Mouse (Mus musculus): ENCODE results near the gene Lpin3.
A peak's percentile ranks its signal among the peaks of the same experiment; 100 is the strongest.

The Lpin3 gene

DNA sequence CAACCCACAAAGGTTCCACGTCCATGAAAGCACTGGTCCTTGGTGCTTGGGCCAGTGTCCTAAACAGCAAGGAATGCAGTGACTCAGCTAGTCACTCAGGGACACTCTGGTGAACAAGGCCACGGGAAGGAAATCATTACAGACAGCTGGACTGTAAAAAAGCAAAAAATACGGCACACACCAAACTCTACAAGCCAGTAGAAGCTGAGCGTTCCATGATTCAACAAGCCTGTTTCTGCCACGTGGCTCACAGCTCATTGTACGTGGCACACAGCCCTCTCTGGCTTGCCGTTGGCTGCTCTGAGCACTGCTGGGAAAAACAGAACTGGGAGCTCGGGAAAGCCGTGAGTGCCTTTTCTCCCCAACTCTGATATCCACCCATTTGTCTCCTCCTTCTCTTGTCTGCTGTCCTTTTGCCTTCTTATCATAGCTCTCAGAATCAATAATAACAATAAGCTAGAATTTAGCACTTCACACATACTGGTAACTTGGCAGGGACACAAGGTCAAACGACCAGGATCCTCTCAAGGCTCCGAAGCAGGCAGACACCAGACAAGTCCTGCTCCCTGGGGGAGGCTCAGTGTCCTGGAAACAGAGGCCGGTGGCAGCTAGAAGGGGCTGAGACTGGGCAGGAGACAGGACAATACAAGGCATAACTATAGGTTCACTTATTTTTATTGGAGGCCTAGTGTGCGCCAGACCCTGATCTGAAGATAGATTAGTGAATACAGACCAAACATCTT lies at the start of gene Lpin3:
Gene Lpin3 (plus strand): TSS at position 218 of the 743 bp plus-strand sequence.
- peak; percentile 87 to 90 for DNase-seq (ENCODE audit: low spot score in 2 of 2)

DNA sequence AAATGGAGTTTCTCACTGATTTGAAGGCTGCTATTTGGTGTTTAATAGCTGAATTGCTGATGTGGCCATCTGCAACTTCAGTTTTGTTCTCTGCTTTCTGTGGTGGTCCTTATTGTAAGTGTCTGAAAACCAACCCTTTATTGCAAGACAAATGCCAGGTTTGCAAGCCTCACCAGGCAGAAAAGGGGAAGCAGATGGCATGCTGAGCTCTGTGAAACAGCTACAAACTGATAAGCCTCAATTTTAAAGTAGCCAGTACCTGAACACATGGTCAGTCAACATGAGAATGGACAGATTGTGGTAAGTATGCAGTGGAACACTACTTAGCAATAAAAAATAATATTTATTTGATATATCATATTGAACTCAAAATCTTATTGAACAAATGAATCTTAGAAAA lies 39.6 kb upstream of the Lpin3 start:
- DNase-seq (ENCODE audit: low spot score in 2 of 2): no peak

DNA sequence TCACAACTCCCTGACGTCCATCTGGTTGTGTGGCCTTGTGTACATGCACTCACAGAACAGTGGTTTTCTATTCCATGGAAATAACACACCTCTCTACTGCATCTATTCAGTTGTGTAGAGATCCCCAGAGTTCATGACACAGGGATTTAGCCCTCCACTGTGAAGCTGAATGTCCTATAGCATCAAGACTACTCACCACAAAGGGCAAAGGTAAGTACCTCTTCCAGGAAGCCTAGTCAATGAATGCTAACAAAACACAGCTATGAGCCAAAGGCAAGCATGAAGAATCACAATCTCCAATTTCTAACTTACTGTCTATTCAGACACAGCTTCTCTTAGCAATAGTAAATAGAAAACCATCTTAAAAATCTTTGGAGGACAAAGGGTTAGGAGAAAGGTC lies 32.8 kb upstream of the Lpin3 start:
- no peak for DNase-seq (ENCODE audit: low spot score in 2 of 2)

DNA sequence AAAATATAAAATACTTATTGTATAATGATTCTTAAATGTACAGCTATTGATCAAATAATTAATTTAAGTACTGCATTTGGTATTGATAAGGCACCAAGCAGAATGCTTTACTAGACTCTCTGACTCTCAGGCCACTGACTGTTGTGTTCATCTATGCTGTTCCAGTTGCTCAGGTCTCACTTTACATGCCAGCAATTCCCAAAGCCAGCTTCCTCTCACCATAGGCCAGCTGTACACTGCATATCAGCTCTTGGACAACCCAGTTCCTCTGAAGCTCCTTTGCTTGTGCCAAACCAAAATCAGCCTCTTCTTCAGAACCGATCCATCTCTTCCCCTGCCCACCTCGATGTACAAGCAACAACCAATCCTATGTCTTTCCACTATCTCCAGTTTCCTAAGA lies 32.3 kb upstream of the Lpin3 start:
- DNase-seq (ENCODE audit: low spot score in 2 of 2): no peak

DNA sequence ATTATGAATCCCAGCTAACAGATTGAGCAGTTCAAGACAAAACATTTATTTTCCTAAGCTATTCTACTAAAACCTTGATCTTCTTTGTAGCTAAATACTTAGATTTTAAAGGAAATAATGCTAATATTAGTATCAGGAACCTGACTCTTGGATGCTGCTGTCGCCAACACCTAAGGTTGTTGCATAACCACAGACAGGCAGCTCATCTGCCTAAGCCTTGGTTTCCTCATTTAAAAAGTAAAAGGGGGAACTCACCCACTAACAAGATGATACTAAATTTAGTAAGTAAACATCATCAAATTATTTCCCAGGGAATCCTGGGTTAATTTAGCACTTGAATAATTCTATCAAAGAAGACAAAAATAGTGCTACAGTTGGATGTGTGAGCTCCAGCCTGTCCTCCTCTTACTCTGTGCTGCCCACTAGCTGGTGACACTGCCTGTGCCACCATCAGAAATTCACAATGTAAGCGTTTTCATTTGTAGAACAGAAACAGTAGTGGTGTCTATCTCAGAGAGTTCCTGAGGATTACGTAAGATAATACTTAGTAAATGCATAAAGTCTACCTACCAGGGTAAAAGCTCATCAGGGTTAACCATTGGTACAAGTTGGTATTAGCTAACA lies 30.7 kb upstream of the Lpin3 start:
- DNase-seq (ENCODE audit: low spot score in 2 of 2): no peak

DNA sequence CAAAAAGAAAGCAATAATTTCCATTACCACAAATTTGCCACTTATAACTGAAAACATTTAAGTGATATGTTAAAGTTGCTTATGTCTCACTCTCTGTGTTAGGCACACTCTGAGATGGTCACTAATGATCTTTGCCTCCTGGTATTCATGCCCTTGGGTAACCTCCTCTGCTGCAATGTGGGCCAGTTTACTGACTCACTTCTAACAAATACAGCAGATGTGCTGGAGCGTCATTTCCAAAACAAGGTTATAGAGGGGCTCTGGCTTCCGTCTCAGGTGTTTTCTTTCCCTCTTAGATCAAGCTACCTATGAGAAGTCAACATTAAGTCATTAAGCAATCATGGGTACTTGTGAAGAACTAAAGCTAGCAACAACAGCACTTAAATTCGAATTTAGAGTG lies 30.1 kb upstream of the Lpin3 start:
- DNase-seq (ENCODE audit: low spot score in 2 of 2): no peak

GRCm38 (mm10) chr2:160854687-160855086 lies 25.8 kb upstream of the Lpin3 start:
- no peak for DNase-seq (ENCODE audit: low spot score in 2 of 2)

DNA sequence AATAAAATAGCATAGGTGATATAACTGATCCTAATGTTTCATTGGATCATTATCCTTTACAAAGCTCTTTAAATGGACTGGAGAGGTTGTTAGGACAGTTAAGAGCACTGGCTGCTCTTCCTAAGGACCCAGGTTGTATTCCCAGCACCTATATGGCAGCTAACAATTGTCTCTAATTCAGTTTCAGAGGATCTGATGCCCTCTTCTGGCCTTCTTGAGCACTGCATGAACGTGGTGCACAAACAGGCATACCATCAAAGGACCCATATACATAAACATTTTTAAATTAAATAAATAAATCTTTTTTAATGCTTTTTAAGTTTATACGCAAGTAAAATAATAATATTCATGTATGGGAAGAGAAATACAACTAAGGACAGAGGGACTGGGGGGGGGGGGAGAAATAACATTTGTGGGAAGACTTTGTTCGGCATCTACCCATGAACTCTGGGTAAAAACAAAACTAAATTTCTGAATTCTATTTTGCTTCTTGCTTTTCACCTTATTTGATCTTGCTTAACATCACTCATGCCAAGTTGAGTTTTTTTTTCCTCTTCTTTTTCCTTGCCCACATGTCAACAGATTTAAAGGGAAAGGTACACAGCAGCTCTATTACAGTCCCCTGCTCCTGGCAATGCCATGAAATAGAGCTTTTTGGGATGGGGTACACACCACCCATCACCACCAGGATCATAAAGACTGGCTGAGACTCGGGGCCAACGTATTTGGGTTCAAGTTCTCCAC lies 23.9 kb upstream of the Lpin3 start:
- DNase-seq (ENCODE audit: low spot score in 2 of 2): no peak

- DNase-seq (ENCODE audit: low spot score in 2 of 2): no peak
Observed at GRCm38 (mm10) chr2:160860363-160860762, 20.1 kb upstream of the Lpin3 start.

- no peak for DNase-seq (ENCODE audit: low spot score in 2 of 2)
Observed at GRCm38 (mm10) chr2:160864112-160864511, 16.4 kb upstream of the Lpin3 start.

DNA sequence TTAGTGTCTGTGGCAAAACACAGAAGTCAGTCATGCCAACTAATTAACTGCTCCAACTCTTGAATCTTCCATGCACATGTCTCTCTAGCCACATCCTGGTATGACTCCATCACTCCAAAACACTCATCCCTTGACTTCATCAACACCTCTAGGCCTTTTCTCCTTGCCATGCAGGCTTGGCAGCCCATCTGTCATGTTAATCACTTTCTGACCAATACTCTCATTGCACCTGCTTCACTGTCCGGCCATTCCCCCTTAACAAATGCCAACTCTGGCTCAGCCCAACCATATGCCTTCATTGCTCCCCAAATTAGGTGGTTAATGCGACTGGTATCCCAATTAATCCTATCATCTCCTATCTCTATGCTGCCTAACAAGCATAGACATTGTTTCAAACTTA lies 15.2 kb upstream of the Lpin3 start:
- DNase-seq (ENCODE audit: low spot score in 2 of 2): no peak

GRCm38 (mm10) chr2:160869446-160869845 lies 11.0 kb upstream of the Lpin3 start:
- DNase-seq (ENCODE audit: low spot score in 2 of 2): no peak

GRCm38 (mm10) chr2:160871310-160871709 lies 9.2 kb upstream of the Lpin3 start:
- DNase-seq (ENCODE audit: low spot score in 2 of 2): no peak

DNA sequence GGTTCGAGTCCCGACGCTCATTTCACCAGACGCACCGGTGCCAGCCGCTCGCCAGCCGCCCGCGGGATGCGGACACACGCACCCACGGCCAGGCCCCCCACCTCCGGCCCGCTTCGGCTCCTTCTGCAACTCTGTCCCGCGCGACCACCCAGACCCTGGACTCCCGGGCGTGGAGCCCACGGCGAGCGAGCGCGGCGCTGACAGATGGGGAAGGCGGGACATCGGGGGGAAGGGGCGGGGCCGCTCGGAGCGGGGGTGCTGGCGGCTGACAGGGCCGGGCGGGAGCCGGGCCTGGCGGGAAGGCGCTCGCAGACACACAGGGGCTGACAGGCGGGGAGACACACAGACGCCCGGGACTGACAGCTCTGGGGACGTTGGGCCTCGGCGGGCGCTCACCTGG lies 8.1 kb upstream of the Lpin3 start:
- DNase-seq (ENCODE audit: low spot score in 2 of 2): peak; percentile 64 to 71

- DNase-seq (ENCODE audit: low spot score in 2 of 2): peak; percentile 94 to 96
Observed at GRCm38 (mm10) chr2:160872890-160873382, 7.5 kb upstream of the Lpin3 start, which contains the start of gene Zhx3. Zhx3 (minus strand) TSS chr2:160872998.

DNA sequence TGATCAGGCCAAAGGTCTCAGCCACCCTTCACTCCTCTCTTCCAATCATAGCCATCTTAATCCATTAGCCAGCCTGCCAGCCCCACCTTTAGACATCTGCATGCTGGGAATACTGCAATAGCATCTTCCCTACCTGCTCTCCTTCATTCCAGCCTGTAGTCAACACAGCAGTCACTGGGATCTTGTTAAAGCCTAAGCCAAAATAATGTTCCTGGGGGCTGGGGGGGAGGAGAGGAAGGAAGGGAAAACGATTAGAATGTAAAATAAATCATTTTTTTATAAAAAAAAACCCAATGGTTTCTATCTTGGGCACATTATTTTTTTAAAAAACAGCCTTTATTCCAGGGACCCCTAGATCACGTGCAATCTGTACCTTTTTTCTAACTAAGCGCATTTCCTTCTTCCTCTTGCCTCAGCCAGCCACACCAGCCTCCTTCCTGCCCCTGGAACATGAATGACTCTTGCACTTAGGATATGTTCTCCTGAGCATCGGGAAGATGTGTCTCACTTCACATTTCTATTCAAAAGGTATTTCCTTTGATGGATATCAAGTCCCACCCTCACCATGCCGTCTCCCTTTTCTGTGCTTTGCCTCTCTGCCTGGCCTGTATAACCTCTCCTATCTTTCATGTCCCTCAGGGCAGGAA lies 6.1 kb upstream of the Lpin3 start:
- DNase-seq (ENCODE audit: low spot score in 2 of 2): peak; percentile 49 to 80

DNA sequence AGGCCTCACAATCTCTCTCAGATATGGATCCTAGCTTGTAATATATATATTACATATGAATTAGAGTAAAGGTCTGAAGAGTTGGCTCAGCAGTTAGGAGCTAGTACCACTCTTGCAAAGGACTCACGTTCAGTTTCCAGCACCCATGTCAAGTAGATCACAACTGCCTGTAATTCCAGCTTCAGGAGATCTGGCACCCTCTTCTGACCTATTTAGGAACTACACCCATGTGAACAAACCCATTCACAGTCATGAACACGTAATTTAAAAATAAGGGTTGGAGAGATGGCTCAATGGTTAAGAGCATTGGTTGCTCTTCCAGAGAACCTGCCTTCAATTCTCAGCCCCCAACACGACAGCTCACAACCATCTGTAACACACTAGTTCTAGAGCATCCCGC lies 4.4 kb upstream of the Lpin3 start:
- no peak for DNase-seq (ENCODE audit: low spot score in 2 of 2)

- no peak for DNase-seq (ENCODE audit: low spot score in 2 of 2)
Observed at GRCm38 (mm10) chr2:160881462-160882101, 1.1 kb downstream of the Lpin3 start.

- no peak for DNase-seq (ENCODE audit: low spot score in 2 of 2)
Observed at GRCm38 (mm10) chr2:160882436-160882835, 2.0 kb downstream of the Lpin3 start.

GRCm38 (mm10) chr2:160883912-160884311 lies 3.4 kb downstream of the Lpin3 start:
- peak; percentile 88 for DNase-seq (ENCODE audit: low spot score in 2 of 2)

GRCm38 (mm10) chr2:160884830-160885229 lies 4.4 kb downstream of the Lpin3 start:
- no peak for DNase-seq (ENCODE audit: low spot score in 2 of 2)

DNA sequence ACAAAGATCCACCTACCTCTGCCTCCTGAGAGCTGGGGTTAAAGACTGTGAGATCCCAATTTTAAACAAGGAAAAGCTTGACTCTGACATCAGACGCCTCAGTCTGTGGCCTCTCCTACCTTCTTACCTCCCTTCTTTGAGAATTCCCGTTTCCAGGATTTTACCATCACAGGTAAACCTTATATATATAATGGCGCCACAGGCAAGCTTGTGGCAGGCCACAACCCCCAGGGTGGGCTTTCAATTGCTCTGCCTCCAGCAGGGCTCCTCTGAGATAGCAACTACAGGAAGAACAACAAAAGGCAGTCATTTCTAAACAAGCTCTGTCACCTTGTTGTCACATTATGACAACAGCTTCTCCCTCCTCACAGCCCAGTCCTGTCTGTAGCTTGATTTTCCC lies 5.8 kb downstream of the Lpin3 start:
- no peak for DNase-seq (ENCODE audit: low spot score in 2 of 2)
